15 mouse cellular contexts compared by ENCODE assay signal in the genomic region with DNA sequence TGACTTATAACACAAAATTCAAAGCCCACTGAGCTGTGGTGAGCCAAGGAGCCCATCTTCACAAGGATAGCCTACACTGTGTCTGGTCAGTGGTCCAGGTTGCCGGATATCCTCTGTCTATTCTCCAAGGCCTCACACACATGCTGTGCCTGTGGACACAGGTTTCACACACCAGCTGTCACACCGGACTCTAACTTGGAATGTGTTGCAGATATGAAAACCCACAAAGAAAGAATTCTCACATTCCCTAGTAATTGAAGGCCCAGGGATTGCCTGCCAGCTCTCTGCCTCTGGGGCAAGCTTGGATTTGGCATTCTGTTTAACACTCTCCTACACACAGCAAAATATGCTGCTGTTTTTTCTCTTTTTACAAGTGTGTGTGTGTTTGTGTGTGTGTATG.
DNase-seq lines count a peak whose midpoint lies in the region; ATAC-seq lines count a peak whose summit lies in the region.
"Had no signal": no experiment of that assay in that cellular context is flagged by ENCODE, and none has a peak within 500 bp of the region (broad histone marks: within the 10 kb centered on the region; RNA-seq: fewer than 3 reads in every experiment).

No protein-coding gene starts in this region.

- no peak overlapping the region for H3K4me3 ChIP-seq in heart, embryonic 11.5 days (ENCODE audit: low read depth, low read length)
- H3K4me3 ChIP-seq: limb, embryonic 13.5 days had no signal

- no peak for ATAC-seq in cerebellum, adult (ENCODE audit: insufficient number of reproducible peaks, low FRiP score, low TSS enrichment)
- ATAC-seq in heart, embryonic 11.5 days (replicated peaks; ENCODE audit: insufficient number of reproducible peaks, low FRiP score, low TSS enrichment): peak; percentile 31; the same call in 1 of the 2 replicates
- ATAC-seq: hindbrain, postnatal 0 days had no signal

- no peaks in the 10 kb centered on the region for H3K9me3 ChIP-seq in heart, embryonic 11.5 days (replicated peaks; ENCODE audit: control insufficient read depth, low read length)
- H3K9me3 ChIP-seq: limb, embryonic 13.5 days had no signal

- H3K4me1 ChIP-seq in heart, embryonic 11.5 days (ENCODE audit: control insufficient read depth, insufficient read depth, low read length): peaks cover 3% of the 10 kb centered on the region; the same call in 1 of the 2 replicates

- H3K36me3 ChIP-seq in heart, embryonic 11.5 days (ENCODE audit: control insufficient read depth, insufficient read depth, low read length): no peaks in the 10 kb centered on the region
- H3K36me3 ChIP-seq: limb, embryonic 13.5 days had no signal

- WGBS in heart, embryonic 11.5 days (ENCODE audit: insufficient replicate concordance): 63% methylated on average over 2 of the region's 2 CpGs

- H3K27ac ChIP-seq in heart, embryonic 11.5 days (ENCODE audit: low read depth, low read length): no peak overlapping the region
- H3K27ac ChIP-seq: hindbrain, postnatal 0 days; limb, embryonic 13.5 days had no signal

- no peaks in the 10 kb centered on the region for H3K27me3 ChIP-seq in heart, embryonic 11.5 days (ENCODE audit: control insufficient read depth, insufficient read depth, low read length)
- H3K27me3 ChIP-seq: CH12.LX; limb, embryonic 13.5 days had no signal

- no peak overlapping the region for H3K9ac ChIP-seq in heart, embryonic 11.5 days (ENCODE audit: low read depth, low read length)
- H3K9ac ChIP-seq: limb, embryonic 13.5 days had no signal

- DNase-seq in cerebellum, adult 11 months: peak; percentile 24
- DNase-seq in heart, adult 9 months (ENCODE audit: low spot score in 2 of 2): no peak
- peak; percentile 79 for DNase-seq in Muller cell, postnatal 12 days (ENCODE audit: inconsistent ontology term)
- peak; percentile 56 to 62 for DNase-seq in cerebellum, postnatal 25 days
- DNase-seq in thymus, postnatal 0 days (ENCODE audit: low spot score): no peak
- DNase-seq in thymus, adult 18-20 months: no peak
- DNase-seq: heart, postnatal 36 days; kidney, adult 9 months; right cerebral cortex, postnatal 4 days; thymus, postnatal 14 days had no signal

- H3K4me2 ChIP-seq in heart, embryonic 11.5 days: no peak overlapping the region
- H3K4me2 ChIP-seq: limb, embryonic 13.5 days had no signal

Comparison
In these comparisons a context has a peak if more than half of its experiments do, and no peak if none do; other contexts are left out.
1. DNase-seq: peak in cerebellum, adult 11 months (single experiment), Muller cell, postnatal 12 days (single experiment) and cerebellum, postnatal 25 days (2 of 2); none in heart, adult 9 months (0 of 2), thymus, postnatal 0 days (single experiment) and thymus, adult 18-20 months (0 of 2).